Mouse (Mus musculus): ENCODE data around the gene Ins2. TPM values are rescaled to one million over a fixed set of nuclear protein-coding genes. Genes with fewer than 3 reads are reported as not detected.

Gene Ins2
- polyA plus RNA-seq, 1 experiment from 2014 or later, result 1.4 TPM

- Histone ChIP-seq H3K9me3 (replicated peaks; ENCODE audit: control insufficient read depth, low read length, poor library complexity, severe bottlenecking) (no peaks in the 10 kb centered on the region), H3K4me2 (ENCODE audit: low read length) (peak overlapping the region; percentile 49), H3K36me3 (ENCODE audit: control insufficient read depth, insufficient read depth, low read length) (no peaks in the 10 kb centered on the region), H3K4me1 (ENCODE audit: control insufficient read depth, insufficient read depth, low read length) (peaks cover 18% of the 10 kb centered on the region), H3K9ac (ENCODE audit: low read depth, low read length) (no peak overlapping the region), H3K4me3 (ENCODE audit: low read depth, low read length) (peak overlapping the region; percentile 30), H3K27ac (ENCODE audit: low read length) (no peak overlapping the region), H3K27me3 (ENCODE audit: control insufficient read depth, insufficient read depth, low read depth, low read length) (peaks cover 75% of the 10 kb centered on the region)
- no peak; the same call in 1 of the 2 replicates for ATAC-seq
- WGBS, result 2% methylated on average over 42 of the region's 43 CpGs
Measured at GRCm38 (mm10) chr7:142659767-142660650, 83.2 kb downstream of the Ins2 start.

GRCm38 (mm10) chr7:142659181-142659681 is 84.0 kb downstream of the Ins2 start:
- no peak overlapping the region for H3K9ac ChIP-seq (ENCODE audit: low read depth, low read length)
- H3K9me3 ChIP-seq (replicated peaks; ENCODE audit: control insufficient read depth, low read length, poor library complexity, severe bottlenecking), result no peaks in the 10 kb centered on the region
- no peak overlapping the region for H3K27ac ChIP-seq (ENCODE audit: low read length)
- peaks cover 18% of the 10 kb centered on the region for H3K4me1 ChIP-seq (ENCODE audit: control insufficient read depth, insufficient read depth, low read length)
- peaks cover 75% of the 10 kb centered on the region for H3K27me3 ChIP-seq (ENCODE audit: control insufficient read depth, insufficient read depth, low read depth, low read length)
- peak overlapping the region; percentile 49 for H3K4me2 ChIP-seq (ENCODE audit: low read length)
- H3K36me3 ChIP-seq (ENCODE audit: control insufficient read depth, insufficient read depth, low read length), result no peaks in the 10 kb centered on the region
- ATAC-seq, result no peak
- peak overlapping the region; percentile 30 for H3K4me3 ChIP-seq (ENCODE audit: low read depth, low read length)
- WGBS, result under 1% methylated on average over 44 of the region's 70 CpGs

GRCm38 (mm10) chr7:142658681-142659180 is 84.5 kb downstream of the Ins2 start:
- WGBS, result under 1% methylated on average over 36 of the region's 40 CpGs
- Histone ChIP-seq H3K27me3 (ENCODE audit: control insufficient read depth, insufficient read depth, low read depth, low read length) (peaks cover 78% of the 10 kb centered on the region), H3K4me1 (ENCODE audit: control insufficient read depth, insufficient read depth, low read length) (peaks cover 20% of the 10 kb centered on the region), H3K4me3 (ENCODE audit: low read depth, low read length) (peak overlapping the region; percentile 30), H3K27ac (ENCODE audit: low read length) (no peak overlapping the region), H3K9ac (ENCODE audit: low read depth, low read length) (no peak overlapping the region), H3K4me2 (ENCODE audit: low read length) (peak overlapping the region; percentile 49), H3K36me3 (ENCODE audit: control insufficient read depth, insufficient read depth, low read length) (no peaks in the 10 kb centered on the region), H3K9me3 (replicated peaks; ENCODE audit: control insufficient read depth, low read length, poor library complexity, severe bottlenecking) (no peaks in the 10 kb centered on the region)
- no peak for ATAC-seq

- 2% methylated on average over 34 of the region's 34 CpGs for WGBS
Measured at GRCm38 (mm10) chr7:142657821-142658614, 85.2 kb downstream of the Ins2 start.

GRCm38 (mm10) chr7:142657341-142657791 is 85.8 kb downstream of the Ins2 start:
- no peak for ATAC-seq
- no peak overlapping the region for H3K4me3 ChIP-seq (ENCODE audit: low read depth, low read length)
- H3K9me3 ChIP-seq (replicated peaks; ENCODE audit: control insufficient read depth, low read length, poor library complexity, severe bottlenecking), result no peaks in the 10 kb centered on the region
- no peak overlapping the region for H3K27ac ChIP-seq (ENCODE audit: low read length)
- H3K36me3 ChIP-seq (ENCODE audit: control insufficient read depth, insufficient read depth, low read length), result no peaks in the 10 kb centered on the region
- WGBS, result 12% methylated on average over 7 of the region's 9 CpGs
- H3K9ac ChIP-seq (ENCODE audit: low read depth, low read length), result no peak overlapping the region
- peaks cover 78% of the 10 kb centered on the region for H3K27me3 ChIP-seq (ENCODE audit: control insufficient read depth, insufficient read depth, low read depth, low read length)
- no peak overlapping the region for H3K4me2 ChIP-seq (ENCODE audit: low read length)
- H3K4me1 ChIP-seq (ENCODE audit: control insufficient read depth, insufficient read depth, low read length), result peaks cover 20% of the 10 kb centered on the region

More at GRCm38 (mm10) chr7:142657821-142658614, 85.2 kb downstream of the Ins2 start:
- Histone ChIP-seq H3K9me3 (replicated peaks; ENCODE audit: control insufficient read depth, low read length, poor library complexity, severe bottlenecking) (no peaks in the 10 kb centered on the region), H3K4me2 (ENCODE audit: low read length) (peak overlapping the region; percentile 49), H3K4me3 (ENCODE audit: low read depth, low read length) (peak overlapping the region; percentile 30), H3K27ac (ENCODE audit: low read length) (no peak overlapping the region), H3K27me3 (ENCODE audit: control insufficient read depth, insufficient read depth, low read depth, low read length) (peaks cover 81% of the 10 kb centered on the region), H3K4me1 (ENCODE audit: control insufficient read depth, insufficient read depth, low read length) (peaks cover 20% of the 10 kb centered on the region), H3K36me3 (ENCODE audit: control insufficient read depth, insufficient read depth, low read length) (no peaks in the 10 kb centered on the region), H3K9ac (ENCODE audit: low read depth, low read length) (0 out of 2 replicates have a peak overlapping the region, but pooled peaks have one; percentile 10)
- ATAC-seq, result no peak

GRCm38 (mm10) chr7:142656055-142656454 is 87.1 kb downstream of the Ins2 start:
- 39% methylated on average over 4 of the region's 4 CpGs for WGBS
- Histone ChIP-seq H3K27me3 (ENCODE audit: control insufficient read depth, insufficient read depth, low read depth, low read length) (peaks cover 80% of the 10 kb centered on the region), H3K9me3 (replicated peaks; ENCODE audit: control insufficient read depth, low read length, poor library complexity, severe bottlenecking) (no peaks in the 10 kb centered on the region), H3K4me3 (ENCODE audit: low read depth, low read length) (no peak overlapping the region), H3K4me1 (ENCODE audit: control insufficient read depth, insufficient read depth, low read length) (peaks cover 20% of the 10 kb centered on the region), H3K27ac (ENCODE audit: low read length) (no peak overlapping the region), H3K36me3 (ENCODE audit: control insufficient read depth, insufficient read depth, low read length) (no peaks in the 10 kb centered on the region), H3K4me2 (ENCODE audit: low read length) (no peak overlapping the region), H3K9ac (ENCODE audit: low read depth, low read length) (no peak overlapping the region)
- ATAC-seq, result no peak

- ATAC-seq, result no peak
- H3K4me1 ChIP-seq (ENCODE audit: control insufficient read depth, insufficient read depth, low read length), result peaks cover 18% of the 10 kb centered on the region
- H3K9ac ChIP-seq (ENCODE audit: low read depth, low read length), result no peak overlapping the region
- H3K4me2 ChIP-seq (ENCODE audit: low read length), result no peak overlapping the region
- WGBS, result 3% methylated on average over 11 of the region's 11 CpGs
- no peak overlapping the region for H3K27ac ChIP-seq (ENCODE audit: low read length)
- peaks cover 78% of the 10 kb centered on the region for H3K27me3 ChIP-seq (ENCODE audit: control insufficient read depth, insufficient read depth, low read depth, low read length)
- no peaks in the 10 kb centered on the region for H3K9me3 ChIP-seq (replicated peaks; ENCODE audit: control insufficient read depth, low read length, poor library complexity, severe bottlenecking)
- H3K36me3 ChIP-seq (ENCODE audit: control insufficient read depth, insufficient read depth, low read length), result no peaks in the 10 kb centered on the region
- H3K4me3 ChIP-seq (ENCODE audit: low read depth, low read length), result no peak overlapping the region
Measured at GRCm38 (mm10) chr7:142655633-142656032, 87.5 kb downstream of the Ins2 start.

GRCm38 (mm10) chr7:142653726-142654125 is 89.5 kb downstream of the Ins2 start:
- Histone ChIP-seq H3K4me3 (ENCODE audit: low read depth, low read length) (no peak overlapping the region), H3K27me3 (ENCODE audit: control insufficient read depth, insufficient read depth, low read depth, low read length) (peaks cover 59% of the 10 kb centered on the region), H3K27ac (ENCODE audit: low read length) (no peak overlapping the region), H3K4me1 (ENCODE audit: control insufficient read depth, insufficient read depth, low read length) (peaks cover 7% of the 10 kb centered on the region), H3K4me2 (ENCODE audit: low read length) (no peak overlapping the region), H3K9me3 (replicated peaks; ENCODE audit: control insufficient read depth, low read length, poor library complexity, severe bottlenecking) (no peaks in the 10 kb centered on the region), H3K9ac (ENCODE audit: low read depth, low read length) (no peak overlapping the region), H3K36me3 (ENCODE audit: control insufficient read depth, insufficient read depth, low read length) (no peaks in the 10 kb centered on the region)
- WGBS, result 6% methylated on average over 18 of the region's 18 CpGs
- ATAC-seq, result no peak
